Mouse (Mus musculus) intestine, embryonic 15.5 days (tissue): ENCODE measurements around the gene Gdpgp1. TPM values are rescaled to one million over a fixed set of nuclear protein-coding genes. Genes with fewer than 3 reads are reported as not detected.

Experiments used
- ATAC-seq: fragments of 200-750 bp; cut with Nextera tagmentation; 2 replicates; pipeline ENCODE4 v1.8.0; 2017; ENCODE audit warnings: moderate TSS enrichment, moderate library complexity
- H3K27ac ChIP-seq: fragments of 300-500 bp; sonication (generic); 2 replicates; pipeline ENCODE4 v1.5.1; 2015; ENCODE audit warnings: mild to moderate bottlenecking, inconsistent platforms
- H3K27me3 ChIP-seq: fragments of 300-500 bp; sonication (generic); replicated peaks from 2 replicates; pipeline ENCODE4 v1.6.1; 2015; ENCODE audit warnings: inconsistent platforms
- H3K36me3 ChIP-seq: fragments of 300-500 bp; sonication (generic); 2 replicates; pipeline ENCODE4 v1.6.1; 2015; ENCODE audit warnings: inconsistent platforms
- H3K4me1 ChIP-seq: fragments of 300-500 bp; sonication (generic); replicated peaks from 2 replicates; pipeline ENCODE4 v1.6.1; 2015; ENCODE audit warnings: inconsistent platforms
- H3K4me2 ChIP-seq: fragments of 300-500 bp; sonication (generic); replicated peaks from 2 replicates; pipeline ENCODE4 v1.6.1; 2015; ENCODE audit warnings: mild to moderate bottlenecking, inconsistent platforms
- H3K4me3 ChIP-seq: fragments of 300-500 bp; sonication (generic); replicated peaks from 2 replicates; pipeline ENCODE4 v1.5.1; 2015; ENCODE audit warnings: inconsistent platforms
- H3K9ac ChIP-seq: fragments of 300-500 bp; sonication (generic); 2 replicates; pipeline ENCODE4 v1.6.1; 2015; ENCODE audit warnings: inconsistent platforms
- H3K9me3 ChIP-seq: fragments of 300-500 bp; sonication (generic); 2 replicates; pipeline ENCODE4 v1.6.1; 2016; ENCODE audit warnings: inconsistent platforms
- WGBS: fragments of 180-500 bp; shearing (Covaris S2); methylation state at CpG from one replicate; pipeline ENCODE4 v1.1.7; 2015; 5-methylcytosine and 5-hydroxymethylcytosine counted together
- polyA plus RNA-seq: library from polyadenylated mRNA; unstranded; fragments of >200 nt; fragmentation: Nextera tagmentation; extraction: Ambion mirVana; gene quantifications from 2 replicates; pipeline ENCODE4 v1.2.1, GENCODE M21; 2015

The Gdpgp1 gene
- polyA plus RNA-seq, 1 experiment from 2014 or later, result 6.5 TPM

DNA sequence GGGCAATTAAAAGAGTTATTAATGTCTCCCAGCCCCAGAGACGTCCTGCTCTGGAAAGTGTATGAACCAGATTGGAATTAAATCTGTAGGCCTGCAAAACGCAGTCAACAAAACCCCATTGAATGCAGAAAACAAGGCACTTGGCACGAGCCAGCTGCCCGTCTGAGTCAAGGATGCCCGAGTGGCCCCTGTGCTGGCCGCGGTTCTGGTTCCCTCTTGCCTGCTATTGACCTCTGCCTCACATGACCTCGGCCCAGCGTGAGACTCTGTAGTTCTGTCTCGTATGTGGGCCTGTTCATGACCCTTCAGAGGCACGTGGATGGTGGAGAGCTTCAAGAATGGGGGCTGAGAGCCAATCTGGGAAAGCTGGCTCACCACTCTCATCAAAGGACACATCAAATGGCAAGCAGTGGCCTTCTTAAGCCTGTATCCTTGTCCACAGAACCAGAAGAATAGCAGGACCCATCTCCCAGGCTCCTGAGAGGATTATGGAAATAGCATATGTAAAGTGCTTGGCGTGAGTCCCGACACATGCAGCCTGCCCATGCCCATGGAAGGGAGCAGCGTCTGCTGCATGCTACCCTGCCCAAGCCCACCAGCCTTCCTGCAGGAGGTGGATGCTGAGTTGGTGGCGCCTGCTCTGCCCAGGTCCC, 30.7 kb upstream of the Gdpgp1 start:
- Histone ChIP-seq H3K4me3 (no peak overlapping the region), H3K36me3 (no peaks in the 10 kb centered on the region), H3K9me3 (no peaks in the 10 kb centered on the region), H3K4me1 (peaks cover 44% of the 10 kb centered on the region), H3K27me3 (no peaks in the 10 kb centered on the region), H3K9ac (no peak overlapping the region), H3K27ac (no peak overlapping the region), H3K4me2 (no peak overlapping the region)
- 84% methylated on average over 15 of the region's 15 CpGs for WGBS
- no peak for ATAC-seq

DNA sequence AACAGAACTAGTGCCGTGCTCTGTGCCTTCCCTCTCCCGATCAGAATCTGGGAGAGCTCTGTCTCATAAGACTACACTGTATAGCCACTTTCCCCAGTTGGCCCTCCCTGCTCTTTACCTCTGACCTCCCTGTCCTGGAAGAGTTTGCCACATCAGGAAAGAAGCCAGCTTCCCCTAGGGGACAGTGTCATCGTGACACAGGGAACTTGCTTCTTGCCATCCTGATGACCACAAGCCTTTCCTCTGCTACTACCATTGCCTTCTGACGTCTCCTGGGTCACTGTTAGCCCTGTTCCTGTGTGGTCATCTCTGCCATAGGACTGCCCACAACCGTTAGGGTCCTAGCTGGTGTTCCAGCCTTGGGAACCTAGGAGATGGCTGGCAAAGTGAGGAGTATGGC, 29.7 kb upstream of the Gdpgp1 start:
- ATAC-seq, result no peak
- Histone ChIP-seq H3K4me1 (peaks cover 51% of the 10 kb centered on the region), H3K4me3 (no peak overlapping the region), H3K36me3 (no peaks in the 10 kb centered on the region), H3K27me3 (no peaks in the 10 kb centered on the region), H3K9me3 (no peaks in the 10 kb centered on the region), H3K4me2 (no peak overlapping the region), H3K9ac (no peak overlapping the region), H3K27ac (no peak overlapping the region)
- 84% methylated on average over 5 of the region's 5 CpGs for WGBS

DNA sequence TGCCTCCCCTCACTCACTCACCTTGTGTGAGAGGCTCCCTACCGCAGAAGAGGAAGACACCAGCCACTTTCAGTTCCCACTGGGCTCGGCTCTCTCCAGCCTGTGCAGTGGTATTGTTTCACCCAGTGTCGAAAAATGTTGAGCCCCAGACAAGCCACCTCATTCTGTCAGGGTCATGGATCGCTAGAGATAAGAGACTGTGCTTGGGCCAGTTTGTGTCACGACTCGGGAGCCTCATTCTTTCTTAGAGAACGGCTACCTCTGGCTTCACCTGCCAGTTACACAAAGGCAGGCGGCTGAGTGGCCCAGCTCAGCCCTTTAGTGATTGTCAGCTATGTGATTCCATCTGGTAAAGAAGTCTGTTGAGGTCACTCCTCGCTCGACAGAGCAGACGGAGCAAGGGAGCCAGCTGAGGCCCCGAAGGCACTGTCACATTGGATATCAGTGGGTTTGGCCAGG, 29.0 kb upstream of the Gdpgp1 start:
- Histone ChIP-seq H3K27ac (0 out of 2 replicates have a peak overlapping the region, but pooled peaks have one; percentile 3), H3K9ac (no peak overlapping the region), H3K36me3 (no peaks in the 10 kb centered on the region), H3K27me3 (no peaks in the 10 kb centered on the region), H3K4me3 (no peak overlapping the region), H3K4me2 (no peak overlapping the region), H3K9me3 (no peaks in the 10 kb centered on the region), H3K4me1 (peaks cover 58% of the 10 kb centered on the region)
- WGBS, result 67% methylated on average over 12 of the region's 12 CpGs
- no peak for ATAC-seq

DNA sequence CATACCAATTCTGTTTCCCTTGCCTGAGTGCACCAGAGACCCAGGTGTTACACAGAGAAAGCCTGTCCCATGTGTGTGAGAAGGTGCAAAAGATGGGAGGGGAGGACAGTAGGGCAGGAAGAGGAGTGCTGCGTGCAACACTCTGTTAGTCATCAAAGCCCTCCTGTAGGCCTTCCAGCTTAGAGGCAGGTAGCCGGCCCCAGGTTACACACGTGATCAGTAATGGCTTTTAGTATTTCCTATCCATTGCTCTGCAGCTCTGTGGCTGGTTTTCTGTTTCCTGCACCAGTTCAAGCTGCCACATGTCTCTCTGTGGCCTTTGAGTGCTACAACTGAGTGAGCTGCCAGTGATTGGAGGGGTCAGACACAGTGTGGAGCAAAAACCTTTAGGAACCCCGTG, 28.3 kb upstream of the Gdpgp1 start:
- Histone ChIP-seq H3K9me3 (no peaks in the 10 kb centered on the region), H3K36me3 (no peaks in the 10 kb centered on the region), H3K4me2 (no peak overlapping the region), H3K4me1 (peaks cover 61% of the 10 kb centered on the region), H3K27ac (no peak overlapping the region), H3K27me3 (no peaks in the 10 kb centered on the region), H3K4me3 (no peak overlapping the region), H3K9ac (no peak overlapping the region)
- 78% methylated on average over 4 of the region's 4 CpGs for WGBS
- ATAC-seq, result no peak

DNA sequence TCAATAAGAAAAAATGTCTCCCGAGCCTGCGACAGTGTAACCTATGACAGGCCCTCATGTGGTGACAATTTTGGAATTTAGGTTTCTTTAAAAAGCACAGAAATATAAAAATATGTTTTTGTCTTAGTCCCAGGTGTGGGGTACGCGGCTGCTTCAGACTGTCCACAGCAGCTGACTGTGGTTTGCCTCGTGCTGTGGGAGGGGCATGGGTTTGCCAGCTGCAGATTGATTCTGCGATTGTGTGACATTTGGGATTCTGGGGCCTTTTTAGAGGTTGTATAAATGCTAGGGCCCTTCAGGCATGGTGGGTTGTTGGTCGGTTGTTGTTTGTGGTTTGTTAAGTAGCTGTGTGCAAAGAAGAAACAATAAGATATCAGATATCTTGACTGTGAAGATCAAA, 27.7 kb upstream of the Gdpgp1 start:
- Histone ChIP-seq H3K9me3 (no peaks in the 10 kb centered on the region), H3K27ac (no peak overlapping the region), H3K27me3 (no peaks in the 10 kb centered on the region), H3K4me2 (no peak overlapping the region), H3K9ac (no peak overlapping the region), H3K4me1 (peaks cover 59% of the 10 kb centered on the region), H3K36me3 (no peaks in the 10 kb centered on the region), H3K4me3 (no peak overlapping the region)
- no peak for ATAC-seq
- 78% methylated on average over 7 of the region's 7 CpGs for WGBS

DNA sequence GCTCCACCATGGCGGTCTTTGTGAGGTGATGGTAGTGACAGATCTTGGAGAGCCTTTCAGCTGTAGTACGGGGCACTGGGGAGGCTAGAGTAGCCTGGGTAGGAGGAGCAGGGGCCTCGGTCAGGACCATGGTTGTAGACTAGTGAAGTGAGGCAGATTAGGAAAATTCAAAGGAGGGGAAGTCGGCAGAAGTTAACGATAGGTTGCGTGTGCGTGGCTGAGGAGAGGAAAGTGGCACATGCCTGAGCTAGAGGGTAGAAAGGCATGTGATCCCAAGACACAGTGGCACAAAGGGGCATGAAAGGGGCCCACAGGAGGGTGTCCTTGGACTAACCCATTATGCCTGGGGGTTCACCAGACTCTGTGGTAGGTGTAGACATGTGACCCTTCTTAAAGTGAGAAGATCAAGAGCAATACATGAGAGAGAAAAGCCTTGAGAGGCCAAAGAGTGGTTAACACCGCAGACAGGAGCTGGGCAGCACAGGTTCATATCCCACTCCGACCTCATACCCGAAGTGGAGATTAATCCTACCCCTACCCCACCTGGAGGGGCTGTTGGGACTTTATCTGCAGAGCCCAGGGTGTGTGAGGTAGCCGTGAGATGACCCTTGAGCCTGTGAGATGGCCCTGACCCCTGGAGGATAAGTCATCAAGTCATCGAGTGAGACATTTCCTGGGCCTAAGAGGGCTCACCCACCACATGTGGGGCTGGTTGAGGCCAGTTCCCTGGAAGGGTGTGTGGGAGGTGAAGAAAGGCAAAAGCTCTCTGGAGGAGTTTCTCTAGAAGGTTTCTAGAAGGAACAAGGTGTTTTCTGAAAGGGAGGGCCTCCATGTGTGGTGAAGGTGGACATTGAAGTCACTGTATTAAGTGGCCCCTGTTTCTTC, 26.7 kb upstream of the Gdpgp1 start:
- no peak for ATAC-seq
- no peak overlapping the region for H3K4me3 ChIP-seq
- H3K9me3 ChIP-seq, result no peaks in the 10 kb centered on the region
- 80% methylated on average over 12 of the region's 12 CpGs for WGBS
- peaks cover 55% of the 10 kb centered on the region for H3K4me1 ChIP-seq
- no peaks in the 10 kb centered on the region for H3K36me3 ChIP-seq
- no peak overlapping the region for H3K9ac ChIP-seq
- H3K27ac ChIP-seq, result peak overlapping the region; percentile 79
- H3K27me3 ChIP-seq, result no peaks in the 10 kb centered on the region
- no peak overlapping the region for H3K4me2 ChIP-seq

DNA sequence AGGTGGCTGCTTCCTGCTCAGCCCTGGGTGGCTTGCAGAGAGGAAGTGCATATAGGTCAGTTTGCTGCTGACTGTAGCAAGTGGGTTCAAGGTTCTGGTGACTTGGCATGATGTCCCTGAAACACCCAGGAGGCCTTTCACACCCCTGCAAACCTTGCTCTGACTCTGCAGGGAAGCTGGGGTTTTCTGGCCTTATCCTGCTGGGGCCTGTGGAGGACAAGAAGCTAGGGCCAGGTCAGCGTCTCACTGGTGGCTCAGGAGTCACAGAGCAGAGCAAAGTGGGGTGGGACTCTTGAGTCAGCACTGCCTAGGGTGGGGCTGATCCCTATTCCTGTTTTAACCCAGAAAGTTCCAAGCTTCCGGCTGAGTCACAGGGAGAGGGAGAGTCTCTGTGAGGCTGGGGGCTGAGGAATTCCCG, 25.3 kb upstream of the Gdpgp1 start:
- H3K9me3 ChIP-seq, result no peaks in the 10 kb centered on the region
- no peak overlapping the region for H3K9ac ChIP-seq
- H3K36me3 ChIP-seq, result no peaks in the 10 kb centered on the region
- H3K4me3 ChIP-seq, result no peak overlapping the region
- 57% methylated on average over 3 of the region's 3 CpGs for WGBS
- peak overlapping the region; percentile 79 for H3K27ac ChIP-seq
- peaks cover 45% of the 10 kb centered on the region for H3K4me1 ChIP-seq
- no peaks in the 10 kb centered on the region for H3K27me3 ChIP-seq
- peak; percentile 74 for ATAC-seq
- H3K4me2 ChIP-seq, result peak overlapping the region; percentile 14; the same call in 1 of the 2 replicates

DNA sequence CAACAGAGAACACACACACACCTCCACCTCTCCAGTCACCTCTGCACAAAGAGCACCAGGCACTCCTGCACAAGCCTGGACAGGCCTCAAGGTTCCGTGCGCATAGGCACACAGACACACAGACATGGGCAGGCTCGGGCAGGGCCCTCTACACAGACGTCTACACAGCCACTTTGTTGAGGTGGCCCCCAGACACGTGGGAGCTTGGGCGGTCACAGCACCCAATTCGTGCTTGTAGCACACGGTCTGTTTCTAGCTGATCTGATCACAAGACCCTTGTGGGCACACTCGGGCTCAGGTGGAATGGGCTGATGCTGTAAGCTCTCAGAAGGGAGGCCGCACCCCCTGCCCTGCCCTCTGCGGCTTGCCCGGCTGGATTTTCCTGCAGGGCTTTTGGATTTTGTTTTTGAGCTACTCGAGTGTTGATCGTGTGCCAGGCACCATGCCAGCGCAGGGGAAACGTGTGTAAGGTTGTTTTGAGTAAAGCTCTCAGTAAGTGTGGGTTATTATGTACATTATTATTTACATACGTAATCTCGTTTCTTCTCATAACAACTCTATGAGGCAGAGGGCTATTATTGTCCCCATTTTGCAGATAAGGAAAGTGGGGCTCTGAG, 24.5 kb upstream of the Gdpgp1 start:
- H3K27me3 ChIP-seq, result no peaks in the 10 kb centered on the region

DNA sequence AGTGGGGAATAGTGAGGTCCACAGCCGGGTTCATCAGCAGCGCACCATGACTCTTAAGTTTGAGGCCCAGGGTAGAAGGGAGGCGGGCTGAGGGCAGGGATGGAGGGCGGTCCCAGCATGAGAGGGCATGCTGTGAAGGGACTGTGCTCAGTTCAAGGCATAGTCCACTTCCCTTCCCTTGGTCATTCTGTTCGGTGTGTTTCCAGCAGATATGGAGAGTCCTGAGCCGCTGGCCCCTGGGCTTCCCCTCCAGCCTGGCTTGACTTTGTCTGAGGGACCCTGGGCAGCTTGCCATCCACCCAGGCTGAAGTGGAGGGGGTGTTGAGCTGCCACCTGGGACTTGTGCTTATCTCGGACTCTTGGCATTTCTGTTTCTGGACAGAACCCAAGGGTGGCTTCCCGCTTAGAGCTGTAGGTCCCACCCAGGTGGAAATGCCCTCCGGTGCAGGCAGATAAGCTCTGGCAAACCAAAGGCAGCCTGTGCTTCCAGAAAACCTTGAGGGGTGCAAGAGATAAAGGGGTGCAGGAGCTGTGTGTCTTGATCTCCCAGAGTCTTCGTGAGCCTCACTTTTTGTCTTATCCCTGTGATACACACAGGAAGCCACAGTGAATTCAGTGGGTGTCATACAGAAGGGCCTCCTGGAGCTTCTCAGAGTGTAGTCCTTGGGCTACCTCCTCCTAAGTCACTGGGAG, 23.8 kb upstream of the Gdpgp1 start:
- Histone ChIP-seq H3K27ac (peak overlapping the region; percentile 79), H3K4me3 (no peak overlapping the region), H3K4me1 (peaks cover 42% of the 10 kb centered on the region), H3K9me3 (no peaks in the 10 kb centered on the region), H3K4me2 (peak overlapping the region; percentile 28), H3K36me3 (no peaks in the 10 kb centered on the region), H3K9ac (no peak overlapping the region), H3K27me3 (no peaks in the 10 kb centered on the region)
- WGBS, result 65% methylated on average over 10 of the region's 10 CpGs
- peak; percentile 77 for ATAC-seq

More for the DNA sequence above, 24.5 kb upstream of the Gdpgp1 start:
- WGBS, result 72% methylated on average over 18 of the region's 18 CpGs
- Histone ChIP-seq H3K9me3 (no peaks in the 10 kb centered on the region), H3K4me1 (peaks cover 42% of the 10 kb centered on the region), H3K36me3 (no peaks in the 10 kb centered on the region), H3K4me2 (0 out of 2 replicates have a peak overlapping the region, but pooled peaks have one; percentile 28), H3K9ac (no peak overlapping the region), H3K27ac (peak overlapping the region; percentile 79), H3K4me3 (no peak overlapping the region)
- ATAC-seq, result peak; percentile 44

DNA sequence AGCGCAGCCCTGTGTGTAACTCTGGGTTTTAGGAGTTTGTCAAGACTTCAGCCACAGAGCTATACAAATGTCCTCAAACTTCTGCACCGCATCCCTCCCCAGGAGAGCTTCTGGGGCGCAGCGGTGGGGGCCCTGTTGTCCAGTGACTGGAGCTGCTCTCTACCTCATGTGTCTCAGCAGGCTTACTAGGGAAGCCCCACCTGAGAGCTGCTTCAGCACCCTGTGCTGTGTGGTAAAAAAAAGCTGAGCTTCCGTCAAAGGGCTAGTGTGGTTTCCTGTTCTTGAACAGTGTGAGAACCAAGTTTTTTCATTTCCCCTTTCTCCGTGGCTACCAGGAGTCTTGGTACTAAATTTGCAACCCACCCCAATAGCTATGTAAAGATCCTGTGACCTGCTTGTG, 23.0 kb upstream of the Gdpgp1 start:
- H3K9me3 ChIP-seq, result no peaks in the 10 kb centered on the region
- no peaks in the 10 kb centered on the region for H3K27me3 ChIP-seq
- H3K4me3 ChIP-seq, result no peak overlapping the region
- no peaks in the 10 kb centered on the region for H3K36me3 ChIP-seq
- H3K9ac ChIP-seq, result no peak overlapping the region
- 76% methylated on average over 6 of the region's 6 CpGs for WGBS
- ATAC-seq, result no peak
- 0 out of 2 replicates have a peak overlapping the region, but pooled peaks have one; percentile 79 for H3K27ac ChIP-seq
- H3K4me2 ChIP-seq, result no peak overlapping the region
- peaks cover 42% of the 10 kb centered on the region for H3K4me1 ChIP-seq

DNA sequence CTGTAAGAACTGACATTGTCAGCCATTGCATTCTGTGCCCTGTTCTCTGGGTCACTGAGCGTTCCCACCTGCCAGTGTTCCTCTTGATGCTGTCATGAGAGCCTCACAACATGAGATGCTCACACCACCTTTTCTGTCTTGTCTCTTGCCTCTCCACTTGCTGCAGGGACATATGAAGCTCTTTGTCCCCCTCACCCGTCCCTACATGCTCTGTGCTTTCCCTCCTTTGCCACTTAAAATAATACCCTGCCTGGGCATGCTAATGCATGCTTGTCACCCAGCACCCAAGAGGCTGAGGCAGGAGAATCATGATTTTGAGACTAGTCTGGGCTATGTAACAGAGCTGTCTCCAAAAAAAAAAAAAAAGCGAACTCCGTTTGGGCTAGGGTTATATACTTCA, 21.7 kb upstream of the Gdpgp1 start:
- no peak for ATAC-seq
- no peak overlapping the region for H3K27ac ChIP-seq

DNA sequence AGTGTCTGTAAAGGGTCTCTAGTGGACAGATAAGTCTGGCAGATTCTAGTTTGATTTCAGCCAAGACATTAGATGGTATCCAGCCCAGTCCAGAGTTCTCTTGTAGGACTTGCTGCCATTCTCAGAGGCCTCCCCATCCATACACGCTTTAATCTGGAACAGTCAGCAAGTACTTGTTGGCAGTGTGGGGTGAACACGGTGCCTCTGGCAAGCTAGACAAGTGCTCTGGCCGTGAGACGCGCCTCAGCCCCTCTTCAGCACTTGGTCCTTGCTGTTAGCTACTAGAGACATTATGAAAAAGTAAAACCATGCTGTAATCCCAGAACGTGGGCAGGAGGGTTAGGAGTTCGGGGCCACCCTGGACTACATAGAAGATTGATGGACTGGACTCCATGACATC, 19.1 kb upstream of the Gdpgp1 start:
- H3K36me3 ChIP-seq, result peaks cover 28% of the 10 kb centered on the region
- no peak overlapping the region for H3K9ac ChIP-seq
- ATAC-seq, result no peak
- H3K4me1 ChIP-seq, result peaks cover 14% of the 10 kb centered on the region
- H3K4me2 ChIP-seq, result no peak overlapping the region
- no peaks in the 10 kb centered on the region for H3K9me3 ChIP-seq
- H3K27ac ChIP-seq, result no peak overlapping the region
- no peaks in the 10 kb centered on the region for H3K27me3 ChIP-seq
- no peak overlapping the region for H3K4me3 ChIP-seq
- 92% methylated on average over 7 of the region's 7 CpGs for WGBS

More for the DNA sequence above, 21.7 kb upstream of the Gdpgp1 start:
- WGBS, result 82% methylated on average over 4 of the region's 4 CpGs
- H3K9ac ChIP-seq, result no peak overlapping the region
- H3K4me2 ChIP-seq, result no peak overlapping the region
- H3K9me3 ChIP-seq, result no peaks in the 10 kb centered on the region
- H3K4me3 ChIP-seq, result no peak overlapping the region
- H3K27me3 ChIP-seq, result no peaks in the 10 kb centered on the region
- H3K36me3 ChIP-seq, result 0 out of 2 replicates have a peak, but pooled peaks cover 6% of the 10 kb centered on the region
- peaks cover 39% of the 10 kb centered on the region for H3K4me1 ChIP-seq
